Mouse (Mus musculus) liver, embryonic 13.5 days (tissue): Measurements from ENCODE around the gene Tmem116. TPM values are rescaled to one million over a fixed set of nuclear protein-coding genes. Genes with fewer than 3 reads are reported as not detected.

Source experiments
- ATAC-seq: fragments of 200-750 bp; cut with Nextera tagmentation; 2 replicates; pipeline ENCODE4 v1.8.0; 2017; ENCODE audit warnings: low read depth, mild to moderate bottlenecking, moderate number of reproducible peaks, moderate library complexity
- DNase-seq: peaks from one replicate; pipeline ENCODE4 v3.0.0; 2022
- H3K27ac ChIP-seq: fragments of 300-500 bp; sonication (generic); 2 replicates; pipeline ENCODE4 v1.5.1; 2015; ENCODE audit warnings: moderate library complexity, mild to moderate bottlenecking, inconsistent platforms
- H3K27me3 ChIP-seq: fragments of 300-500 bp; sonication (generic); 2 replicates; pipeline ENCODE4 v1.6.1; 2015; ENCODE audit warnings: mild to moderate bottlenecking, inconsistent platforms
- H3K36me3 ChIP-seq: fragments of 300-500 bp; sonication (generic); 2 replicates; pipeline ENCODE4 v1.6.1; 2015; ENCODE audit warnings: mild to moderate bottlenecking, inconsistent platforms
- H3K4me1 ChIP-seq: fragments of 300-500 bp; sonication (generic); replicated peaks from 2 replicates; pipeline ENCODE4 v1.6.1; 2015; ENCODE audit warnings: inconsistent platforms
- H3K4me2 ChIP-seq: fragments of 300-500 bp; sonication (generic); 2 replicates; pipeline ENCODE4 v1.6.1; 2015; ENCODE audit warnings: inconsistent platforms, mild to moderate bottlenecking, moderate library complexity
- H3K4me3 ChIP-seq: fragments of 300-500 bp; sonication (generic); replicated peaks from 2 replicates; pipeline ENCODE4 v1.5.1; 2015; ENCODE audit warnings: mild to moderate bottlenecking, inconsistent platforms
- H3K9ac ChIP-seq: fragments of 300-500 bp; sonication (generic); 2 replicates; pipeline ENCODE4 v1.6.1; 2015; ENCODE audit warnings: mild to moderate bottlenecking, inconsistent platforms
- H3K9me3 ChIP-seq: fragments of 300-500 bp; sonication (generic); replicated peaks from 2 replicates; pipeline ENCODE4 v1.6.1; 2016; ENCODE audit warnings: inconsistent platforms
- WGBS: fragments of 180-500 bp; shearing (Covaris S2); methylation state at CpG from one replicate; pipeline ENCODE4 v1.1.7; 2015; ENCODE audit not compliant: insufficient replicate concordance; 5-methylcytosine and 5-hydroxymethylcytosine counted together
- polyA plus RNA-seq: library from polyadenylated mRNA; unstranded; fragments of >200 nt; fragmentation: Nextera tagmentation; extraction: Ambion mirVana; gene quantifications from 2 replicates; pipeline ENCODE4 v1.2.1, GENCODE M21; 2015

Gene Tmem116
- polyA plus RNA-seq, 1 experiment from 2014 or later = 1.3 TPM

GRCm38 (mm10) chr5:121449976-121450375, 1.7 kb upstream of the Tmem116 start:
- ATAC-seq (no peak), DNase-seq (peak; percentile 49)
- peaks cover 48% of the 10 kb centered on the region for H3K36me3 ChIP-seq
- H3K27ac ChIP-seq = peak overlapping the region; percentile 96
- peaks cover 48% of the 10 kb centered on the region for H3K4me1 ChIP-seq
- 48% methylated on average over 6 of the region's 6 CpGs for WGBS
- H3K4me3 ChIP-seq = no peak overlapping the region
- no peak overlapping the region for H3K9ac ChIP-seq
- no peaks in the 10 kb centered on the region for H3K9me3 ChIP-seq
- H3K4me2 ChIP-seq = peak overlapping the region; percentile 97
- no peaks in the 10 kb centered on the region for H3K27me3 ChIP-seq

GRCm38 (mm10) chr5:121450476-121450875, 1.2 kb upstream of the Tmem116 start:
- H3K4me3 ChIP-seq = peak overlapping the region; percentile 93
- no peaks in the 10 kb centered on the region for H3K27me3 ChIP-seq
- peak overlapping the region; percentile 95 for H3K9ac ChIP-seq
- no peak for DNase-seq
- 78% methylated on average over 9 of the region's 9 CpGs for WGBS
- H3K27ac ChIP-seq = peak overlapping the region; percentile 96
- H3K36me3 ChIP-seq = peaks cover 43% of the 10 kb centered on the region
- no peak for ATAC-seq
- no peaks in the 10 kb centered on the region for H3K9me3 ChIP-seq
- H3K4me2 ChIP-seq = peak overlapping the region; percentile 97
- peaks cover 50% of the 10 kb centered on the region for H3K4me1 ChIP-seq

- H3K27me3 ChIP-seq = no peaks in the 10 kb centered on the region
- H3K4me1 ChIP-seq = peaks cover 58% of the 10 kb centered on the region
- H3K4me3 ChIP-seq = peak overlapping the region; percentile 93
- no peaks in the 10 kb centered on the region for H3K9me3 ChIP-seq
- H3K36me3 ChIP-seq = peaks cover 36% of the 10 kb centered on the region
- WGBS = 4% methylated on average over 8 of the region's 8 CpGs
- H3K9ac ChIP-seq = peak overlapping the region; percentile 95
- DNase-seq (no peak), ATAC-seq (no peak)
- H3K4me2 ChIP-seq = peak overlapping the region; percentile 97
- H3K27ac ChIP-seq = peak overlapping the region; percentile 96
Measured at GRCm38 (mm10) chr5:121451203-121451602, 490 bp upstream of the Tmem116 start.

GRCm38 (mm10) chr5:121452026-121452869, 555 bp downstream of the Tmem116 start, which contains the start of gene Erp29:
Erp29 (minus strand) TSS chr5:121452506.
- peak; percentile 92 for ATAC-seq
- Histone ChIP-seq H3K4me1 (peaks cover 62% of the 10 kb centered on the region), H3K9me3 (no peaks in the 10 kb centered on the region), H3K36me3 (peaks cover 25% of the 10 kb centered on the region), H3K27me3 (no peaks in the 10 kb centered on the region), H3K9ac (peak within 1 kb of the TSS; percentile 95), H3K4me3 (peak within 1 kb of the TSS; percentile 93), H3K27ac (peak within 1 kb of the TSS; percentile 96), H3K4me2 (peak within 1 kb of the TSS; percentile 97)
- WGBS = under 1% methylated on average over 93 of the region's 97 CpGs
- DNase-seq = peak; percentile 98

- 7% methylated on average over 9 of the region's 9 CpGs for WGBS
- Histone ChIP-seq H3K27ac (peak overlapping the region; percentile 91), H3K27me3 (no peaks in the 10 kb centered on the region), H3K36me3 (peaks cover 19% of the 10 kb centered on the region), H3K4me2 (peak overlapping the region; percentile 97), H3K9ac (peak overlapping the region; percentile 94), H3K9me3 (no peaks in the 10 kb centered on the region), H3K4me3 (peak overlapping the region; percentile 93), H3K4me1 (peaks cover 62% of the 10 kb centered on the region)
- ATAC-seq = no peak; the same call in 1 of the 2 replicates
- DNase-seq = no peak
Measured at GRCm38 (mm10) chr5:121452906-121453305, 1.2 kb downstream of the Tmem116 start.

- peak overlapping the region; percentile 2; the same call in 1 of the 2 replicates for H3K27ac ChIP-seq
- 85% methylated on average over 13 of the region's 13 CpGs for WGBS
- DNase-seq = no peak
Measured at GRCm38 (mm10) chr5:121453743-121454502, 2.2 kb downstream of the Tmem116 start.

GRCm38 (mm10) chr5:121454503-121454782, 2.8 kb downstream of the Tmem116 start:
- H3K9ac ChIP-seq = no peak overlapping the region
- H3K27me3 ChIP-seq = no peaks in the 10 kb centered on the region
- peaks cover 58% of the 10 kb centered on the region for H3K4me1 ChIP-seq
- no peak overlapping the region for H3K27ac ChIP-seq
- H3K36me3 ChIP-seq = peaks cover 4% of the 10 kb centered on the region
- WGBS = 86% methylated on average over 3 of the region's 3 CpGs
- H3K4me2 ChIP-seq = no peak overlapping the region
- ATAC-seq (no peak), DNase-seq (no peak)
- H3K9me3 ChIP-seq = no peaks in the 10 kb centered on the region
- H3K4me3 ChIP-seq = no peak overlapping the region

More at GRCm38 (mm10) chr5:121453743-121454502, 2.2 kb downstream of the Tmem116 start:
- H3K36me3 ChIP-seq = peaks cover 9% of the 10 kb centered on the region
- H3K27me3 ChIP-seq = no peaks in the 10 kb centered on the region
- peak overlapping the region; percentile 94; the same call in 1 of the 2 replicates for H3K9ac ChIP-seq
- no peaks in the 10 kb centered on the region for H3K9me3 ChIP-seq
- H3K4me1 ChIP-seq = peaks cover 62% of the 10 kb centered on the region
- H3K4me3 ChIP-seq = peak overlapping the region; percentile 93; the same call in 1 of the 2 replicates
- peak overlapping the region; percentile 97; the same call in 1 of the 2 replicates for H3K4me2 ChIP-seq
- no peak for ATAC-seq

- WGBS = 51% methylated on average over 9 of the region's 9 CpGs
- DNase-seq (no peak), ATAC-seq (no peak)
- H3K27ac ChIP-seq = peak overlapping the region; percentile 43; the same call in 1 of the 2 replicates
- 0 out of 2 replicates have a peak, but pooled peaks cover 2% of the 10 kb centered on the region for H3K9me3 ChIP-seq
- no peaks in the 10 kb centered on the region for H3K27me3 ChIP-seq
- H3K4me2 ChIP-seq = no peak overlapping the region
- H3K4me3 ChIP-seq = no peak overlapping the region
- 0 out of 2 replicates have a peak overlapping the region, but pooled peaks have one; percentile 16 for H3K9ac ChIP-seq
- no peaks in the 10 kb centered on the region for H3K36me3 ChIP-seq
- peaks cover 46% of the 10 kb centered on the region for H3K4me1 ChIP-seq
Measured at GRCm38 (mm10) chr5:121455510-121456265, 4.0 kb downstream of the Tmem116 start.

- Histone ChIP-seq H3K27me3 (no peaks in the 10 kb centered on the region), H3K4me3 (no peak overlapping the region), H3K9me3 (0 out of 2 replicates have a peak, but pooled peaks cover 2% of the 10 kb centered on the region), H3K4me1 (peaks cover 27% of the 10 kb centered on the region), H3K4me2 (no peak overlapping the region; the same call in 1 of the 2 replicates), H3K27ac (peak overlapping the region; percentile 65), H3K9ac (no peak overlapping the region), H3K36me3 (no peaks in the 10 kb centered on the region)
- ATAC-seq (peak; percentile 83), DNase-seq (no peak)
- 38% methylated on average over 4 of the region's 4 CpGs for WGBS
Measured at GRCm38 (mm10) chr5:121461339-121462170, 9.9 kb downstream of the Tmem116 start.

- Histone ChIP-seq H3K4me1 (peaks cover 26% of the 10 kb centered on the region), H3K27ac (peak overlapping the region; percentile 65), H3K9me3 (0 out of 2 replicates have a peak, but pooled peaks cover 2% of the 10 kb centered on the region), H3K27me3 (no peaks in the 10 kb centered on the region), H3K36me3 (no peaks in the 10 kb centered on the region), H3K9ac (no peak overlapping the region), H3K4me3 (no peak overlapping the region), H3K4me2 (no peak overlapping the region; the same call in 1 of the 2 replicates)
- DNase-seq (no peak), ATAC-seq (peak; percentile 52)
- 15% methylated on average over 1 of the region's 1 CpGs for WGBS
Measured at GRCm38 (mm10) chr5:121462171-121462502, 10.4 kb downstream of the Tmem116 start.
